Mouse (Mus musculus) left cerebral cortex, adult 2 months (tissue): ENCODE measurements around the gene Cemip2. TPM values are rescaled to one million over a fixed set of nuclear protein-coding genes. Genes with fewer than 3 reads are reported as not detected.
"Not testable (repeated sequence)": the region's sequence is repeated elsewhere in the genome, so short reads cannot be mapped to it uniquely, and the experiment has no call there.

Source experiments
- DNase-seq, 2 experiments: peaks; one replicate each; pipeline ENCODE4 v3.0.0; 2021 to 2022; ENCODE audit warnings: low spot score in 2 of 2, mixed read lengths in 1 of 2; ENCODE audit errors: extremely low spot score in 1 of 2
- H3K27ac ChIP-seq: fragments of 200-600 bp; 2 replicates; pipeline ENCODE4 v1.8.1; 2022
- H3K4me3 ChIP-seq: fragments of 200-600 bp; 2 replicates; pipeline ENCODE4 v1.8.1; 2022
- CTCF ChIP-seq: fragments of 200-600 bp; IDR thresholded peaks from 2 replicates; pipeline ENCODE4 v1.8.1; 2022; ENCODE audit warnings: antibody characterized with exemption, mild to moderate bottlenecking, moderate library complexity
- intact Hi-C: fragments of 180-260 bp; cut with DNase I; formaldehyde crosslinking; loops from one replicate; pipeline ENCODE4 v1.15.1; 2025
- total RNA-seq, 2 experiments: library from RNA; stranded (reverse); gene quantifications; 2 replicates each; pipeline ENCODE4 v1.2.3; 2021

Cemip2 gene
- total RNA-seq, 2 experiments from 2014 or later = 15.0 to 15.6 TPM

GRCm38 (mm10) chr19:21860894-21861293, 82.8 kb downstream of the Cemip2 start:
- no peak for TF ChIP-seq CTCF
- intact Hi-C loops = no loop called here
- DNase-seq = no peak
- H3K27ac ChIP-seq = no peak overlapping the region
- H3K4me3 ChIP-seq = no peak overlapping the region

- TF ChIP-seq CTCF = no peak
- DNase-seq = no peak
- H3K4me3 ChIP-seq = no peak overlapping the region
- H3K27ac ChIP-seq = no peak overlapping the region
- intact Hi-C loops = no loop called here
Observed at GRCm38 (mm10) chr19:21862289-21862990, 84.3 kb downstream of the Cemip2 start.

- intact Hi-C loops = no loop called here
- no peak for TF ChIP-seq CTCF
- Histone ChIP-seq H3K4me3 (no peak overlapping the region), H3K27ac (no peak overlapping the region)
- no peak for DNase-seq
Observed at GRCm38 (mm10) chr19:21862991-21863931, 85.1 kb downstream of the Cemip2 start.

- intact Hi-C loops = no loop called here
- H3K27ac ChIP-seq = no peak overlapping the region
- DNase-seq = no peak
- no peak for TF ChIP-seq CTCF
- H3K4me3 ChIP-seq = no peak overlapping the region
Observed at GRCm38 (mm10) chr19:21865242-21866055, 87.3 kb downstream of the Cemip2 start.

GRCm38 (mm10) chr19:21866094-21866493, 88.0 kb downstream of the Cemip2 start:
- no peak for DNase-seq
- no peak for TF ChIP-seq CTCF
- intact Hi-C loops = no loop called here
- H3K27ac ChIP-seq = no peak overlapping the region
- H3K4me3 ChIP-seq = no peak overlapping the region

- H3K4me3 ChIP-seq, H3K27ac ChIP-seq, DNase-seq, intact Hi-C loops: not testable (repeated sequence)
Observed at GRCm38 (mm10) chr19:21866756-21867155, 88.6 kb downstream of the Cemip2 start.

GRCm38 (mm10) chr19:21868471-21868870, 90.3 kb downstream of the Cemip2 start:
- no peak overlapping the region for H3K4me3 ChIP-seq
- no peak for TF ChIP-seq CTCF
- H3K27ac ChIP-seq = no peak overlapping the region
- intact Hi-C loops = no loop called here
- no peak for DNase-seq

GRCm38 (mm10) chr19:21882110-21882940, 104.2 kb downstream of the Cemip2 start:
- DNase-seq = no peak
- intact Hi-C loops = no loop called here
- Histone ChIP-seq H3K4me3 (no peak overlapping the region), H3K27ac (no peak overlapping the region)
- TF ChIP-seq CTCF = no peak

- Histone ChIP-seq H3K4me3 (no peak overlapping the region), H3K27ac (no peak overlapping the region)
- no peak for TF ChIP-seq CTCF
- no peak for DNase-seq
- intact Hi-C loops = no loop called here
Observed at GRCm38 (mm10) chr19:21883053-21883452, 104.9 kb downstream of the Cemip2 start.

- Histone ChIP-seq H3K4me3 (no peak overlapping the region), H3K27ac (no peak overlapping the region)
- TF ChIP-seq CTCF = no peak
- DNase-seq = no peak
- intact Hi-C loops = no loop called here
Observed at GRCm38 (mm10) chr19:21883922-21884321, 105.8 kb downstream of the Cemip2 start.

GRCm38 (mm10) chr19:21884385-21884784, 106.2 kb downstream of the Cemip2 start:
- TF ChIP-seq CTCF = no peak
- Histone ChIP-seq H3K27ac (no peak overlapping the region), H3K4me3 (no peak overlapping the region)
- DNase-seq = no peak
- intact Hi-C loops = no loop called here
